Mouse (Mus musculus) testis, adult 2 months (tissue): ENCODE results near the gene Bcl2l1.

ENCODE experiments used
- CTCF ChIP-seq: fragments of 200-500 bp; IDR thresholded peaks from 2 replicates; pipeline ENCODE4 v1.5.1; 2012; ENCODE audit warnings: low read depth, mild to moderate bottlenecking, inconsistent platforms, low read length, moderate library complexity; ENCODE audit not compliant: control insufficient read depth, insufficient read depth, insufficient replicate concordance
- POLR2A ChIP-seq: fragments of 200-500 bp; IDR thresholded peaks from 2 replicates; pipeline ENCODE4 v1.6.1; 2012; ENCODE audit warnings: low read depth, mild to moderate bottlenecking, inconsistent platforms, low read length, moderate library complexity; ENCODE audit not compliant: control insufficient read depth

DNA sequence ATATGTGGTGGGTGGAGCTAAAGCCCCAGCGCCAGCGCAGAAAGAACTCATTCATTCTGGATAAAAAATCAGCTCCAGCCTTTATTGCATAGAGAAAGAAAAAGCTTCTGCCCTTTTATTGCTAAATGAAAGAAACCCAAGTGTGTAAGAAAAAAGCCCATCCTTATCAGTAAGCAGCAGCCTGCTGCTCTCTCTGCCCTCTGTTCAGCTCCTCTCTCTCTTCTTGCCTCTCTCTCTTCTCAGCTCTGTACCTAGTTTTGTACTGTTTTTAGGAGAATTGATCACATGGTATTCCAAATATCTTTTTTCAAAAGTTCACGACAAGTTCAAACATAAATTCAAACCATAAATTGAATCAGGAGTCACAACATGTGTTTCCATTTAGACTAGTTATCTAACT, 46.7 kb upstream of the Bcl2l1 start:
- no peak for TF ChIP-seq CTCF
- TF ChIP-seq POLR2A, result no peak
